8 mouse cellular contexts compared by ENCODE assay signal in the genomic region with DNA sequence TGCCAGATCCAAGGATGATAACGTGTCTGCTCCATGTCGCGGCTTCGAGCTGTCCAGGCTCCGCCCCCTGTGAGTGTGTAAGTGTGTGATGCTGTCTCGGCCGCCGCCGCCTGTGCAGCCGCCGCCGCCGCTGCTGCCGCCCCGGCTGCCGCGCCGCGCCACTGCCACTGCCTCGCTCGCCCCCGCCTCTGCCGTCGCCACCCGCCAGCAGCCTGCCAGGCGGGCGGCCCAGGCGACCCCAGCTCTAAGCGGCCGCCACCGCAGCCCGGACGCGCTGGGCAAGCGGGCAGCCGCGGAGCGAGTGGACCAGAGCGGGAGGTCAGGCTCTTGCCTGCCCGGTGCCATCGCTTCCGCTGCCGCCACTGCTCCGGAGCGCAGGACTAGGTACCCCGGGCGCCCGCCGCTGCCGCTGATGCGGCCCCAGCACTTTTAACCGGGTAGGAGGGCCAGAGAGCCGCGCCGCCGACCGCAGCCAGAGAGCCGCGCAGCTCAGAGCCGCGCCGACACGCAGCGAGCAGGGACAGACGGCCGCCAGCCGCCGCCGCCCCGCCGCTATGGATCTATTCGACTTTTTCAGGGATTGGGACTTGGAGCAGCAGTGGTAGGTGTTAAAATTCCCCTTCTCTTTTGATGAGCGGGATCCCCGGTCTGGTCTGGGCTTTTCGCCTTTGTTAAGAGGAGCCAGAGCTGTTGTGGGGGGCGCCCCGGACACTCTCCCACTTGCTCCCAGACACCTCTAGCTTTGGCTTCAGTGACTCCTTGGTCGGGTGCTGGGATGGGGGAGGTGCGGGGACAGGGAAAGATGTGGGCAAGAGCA. TPM values are rescaled to one million over a fixed set of nuclear protein-coding genes. Genes with fewer than 3 reads are reported as not detected.
A peak's percentile ranks its signal among the peaks of the same experiment; 100 is the strongest.
DNase-seq lines count a peak whose midpoint lies in the region; ATAC-seq and TF ChIP-seq lines count a peak whose summit lies in the region.

Aff2 (plus strand) TSS at position 57 of the 817 bp plus-strand sequence.

- ATAC-seq in forebrain, embryonic 11.5 days (replicated peaks; ENCODE audit: low FRiP score): peak; percentile 91
- peak; percentile 86 for ATAC-seq in lung, embryonic 16.5 days (ENCODE audit: low read depth)
- ATAC-seq in megakaryocyte-erythroid progenitor cell, adult 5-6 weeks (replicated peaks; ENCODE audit: low FRiP score, low TSS enrichment, poor library complexity, severe bottlenecking): no peak

- intact Hi-C loops in heart, postnatal 36 days (cut with DNase I): no loop called here

- H3K36me3 ChIP-seq in C2C12 (ENCODE audit: control insufficient read depth, insufficient read depth): no peaks in the 10 kb centered on the region
- H3K36me3 ChIP-seq in forebrain, embryonic 11.5 days (ENCODE audit: control insufficient read depth, insufficient read depth, low read length): no peaks in the 10 kb centered on the region
- no peaks in the 10 kb centered on the region for H3K36me3 ChIP-seq in lung, embryonic 16.5 days (ENCODE audit: control insufficient read depth, insufficient read depth, low read length)

- peak within 1 kb of the TSS; percentile 61 for H3K4me2 ChIP-seq in forebrain, embryonic 11.5 days (ENCODE audit: low read depth, low read length, severe bottlenecking)
- H3K4me2 ChIP-seq in lung, embryonic 16.5 days (ENCODE audit: low read depth, low read length): peak within 1 kb of the TSS; percentile 65

- H3K27ac ChIP-seq in bone marrow macrophage, adult 2 months (ENCODE audit: insufficient read depth, low read depth, low read length): no peak within 1 kb of the TSS
- peak within 1 kb of the TSS; percentile 18; the same call in 1 of the 2 replicates for H3K27ac ChIP-seq in forebrain, embryonic 11.5 days (ENCODE audit: low read depth, low read length)
- no peak within 1 kb of the TSS for H3K27ac ChIP-seq in lung, embryonic 16.5 days (ENCODE audit: low read length)

- WGBS in forebrain, embryonic 11.5 days: 10% methylated on average over 35 of the region's 79 CpGs
- 7% methylated on average over 50 of the region's 79 CpGs for WGBS in lung, embryonic 16.5 days

- no peak within 1 kb of the TSS for H3K4me3 ChIP-seq in C2C12 (ENCODE audit: insufficient read depth, poor library complexity, severe bottlenecking)
- H3K4me3 ChIP-seq in bone marrow macrophage, adult 2 months (ENCODE audit: insufficient read depth, low read length): peak within 1 kb of the TSS; percentile 8; the same call in 1 of the 2 replicates
- peak within 1 kb of the TSS; percentile 45 for H3K4me3 ChIP-seq in forebrain, embryonic 11.5 days (ENCODE audit: low read depth, low read length)
- H3K4me3 ChIP-seq in lung, embryonic 16.5 days (ENCODE audit: low read length): peak within 1 kb of the TSS; percentile 61

- H3K27me3 ChIP-seq in C2C12 (ENCODE audit: control insufficient read depth, insufficient read depth, insufficient read length): peaks cover 4% of the 10 kb centered on the region
- H3K27me3 ChIP-seq in forebrain, embryonic 11.5 days (ENCODE audit: control insufficient read depth, insufficient read depth, low read length): no peaks in the 10 kb centered on the region
- peaks cover 2% of the 10 kb centered on the region for H3K27me3 ChIP-seq in lung, embryonic 16.5 days (ENCODE audit: control insufficient read depth, insufficient read depth, low read depth, low read length)

- no peak for TF ChIP-seq POLR2A in bone marrow macrophage, adult 2 months (IDR thresholded peaks at IDR 0.05; ENCODE audit: borderline replicate concordance, low read depth, low read length)

- no peak for TF ChIP-seq CTCF in C2C12 (IDR thresholded peaks at IDR 0.05; ENCODE audit: control insufficient read depth, insufficient read depth, insufficient read length)
- no peak for TF ChIP-seq CTCF in bone marrow macrophage, adult 2 months (IDR thresholded peaks at IDR 0.05; ENCODE audit: low read depth, low read length)

- H3K4me1 ChIP-seq in bone marrow macrophage, adult 2 months (ENCODE audit: control insufficient read depth, insufficient read depth, low read length): no peaks in the 10 kb centered on the region
- peaks cover 4% of the 10 kb centered on the region; the same call in 1 of the 2 replicates for H3K4me1 ChIP-seq in forebrain, embryonic 11.5 days (replicated peaks; ENCODE audit: control insufficient read depth, insufficient read depth, low read length)
- H3K4me1 ChIP-seq in lung, embryonic 16.5 days (replicated peaks; ENCODE audit: control insufficient read depth, insufficient read depth, low read length): no peaks in the 10 kb centered on the region

- H3K79me3 ChIP-seq in C2C12 (ENCODE audit: low read depth): no peaks in the 10 kb centered on the region

- H3K9ac ChIP-seq in forebrain, embryonic 11.5 days (ENCODE audit: low read length): peak within 1 kb of the TSS; percentile 56
- peak within 1 kb of the TSS; percentile 65 for H3K9ac ChIP-seq in lung, embryonic 16.5 days (ENCODE audit: low read length)

- H3K9me3 ChIP-seq in forebrain, embryonic 11.5 days (ENCODE audit: control insufficient read depth, low read length): no peaks in the 10 kb centered on the region
- H3K9me3 ChIP-seq in lung, embryonic 16.5 days (ENCODE audit: control insufficient read depth, low read length): no peaks in the 10 kb centered on the region

- H3ac ChIP-seq in C2C12 (ENCODE audit: control insufficient read depth, insufficient read length, low read depth): peak within 1 kb of the TSS; percentile 50

- peak; percentile 77 for DNase-seq in forebrain, embryonic 11.5 days (ENCODE audit: low spot score)
- peak; percentile 5 to 17 for DNase-seq in heart, postnatal 36 days
- DNase-seq in layer of hippocampus, adult 9-11 months: peak; percentile 56
- peak; percentile 60 for DNase-seq in right cerebral cortex, adult 18-20 months

- H3K79me2 ChIP-seq in C2C12 (ENCODE audit: control insufficient read depth, insufficient read depth): no peaks in the 10 kb centered on the region

TF ChIP-seq in C2C12, 6 proteins besides CTCF, POLR2A, EP300 and RAD21:
- TF ChIP-seq CEBPB (IDR thresholded peaks at IDR 0.05; ENCODE audit: low read depth) (no peak), FOSL1 (IDR thresholded peaks at IDR 0.05; ENCODE audit: insufficient read depth, low read length, poor library complexity, severe bottlenecking) (no peak), USF1 (IDR thresholded peaks at IDR 0.05; ENCODE audit: low read depth) (no peak), MYOD1 (IDR thresholded peaks at IDR 0.05; ENCODE audit: control insufficient read depth, insufficient read length, low read depth) (no peak), MAX (IDR thresholded peaks at IDR 0.05) (no peak), MYOG (IDR thresholded peaks at IDR 0.05; ENCODE audit: control insufficient read depth, extremely low read depth, insufficient read length) (no peak)

RNA-seq across cellular contexts. Expression of gene Aff2, which starts in this region (rescaled TPM):
- polyA plus RNA-seq in C2C12 (2012; fragmentation: generic; extraction: Trizol): 0.40 TPM
- polyA plus RNA-seq in bone marrow macrophage, adult 2 months (2012; ENCODE audit: insufficient read depth, insufficient read length, missing spikeins): not detected in 2 replicates
- polyA plus RNA-seq in forebrain, embryonic 11.5 days (2014; fragmentation: Nextera tagmentation; extraction: Ambion mirVana): 14.7 and 16.8 TPM in 2 replicates
- 1 to 10 TPM; 3.2 to 3.5 TPM for total RNA-seq in heart, postnatal 36 days (2021)
- polyA plus RNA-seq in lung, embryonic 16.5 days (2015; fragmentation: Nextera tagmentation; extraction: Ambion mirVana): 1.9 and 2.0 TPM in 2 replicates
- total RNA-seq in megakaryocyte-erythroid progenitor cell, adult 5-6 weeks (2014; fragmentation: Nextera tagmentation): not detected in 2 replicates
- total RNA-seq in megakaryocyte-erythroid progenitor cell, adult 5-6 weeks (2017): 2.6 TPM in 1 of 2 replicates, not detected in the other

Comparison
In these comparisons a context has a peak if more than half of its experiments do, and no peak if none do; other contexts are left out.
1. DNase-seq: peak in every context shown above with its lines; median percentile 77 in forebrain, embryonic 11.5 days; 60 in right cerebral cortex, adult 18-20 months; 56 in layer of hippocampus, adult 9-11 months; 11 in heart, postnatal 36 days.